Mouse (Mus musculus) myocyte (in vitro differentiated cells): ENCODE data around the gene Ddb1.
A peak's percentile ranks its signal among the peaks of the same experiment; 100 is the strongest.

Experiments
- CEBPB ChIP-seq: IDR thresholded peaks from 2 replicates; pipeline ENCODE4 v1.6.1; 2011; ENCODE audit warnings: mild to moderate bottlenecking, moderate library complexity; ENCODE audit not compliant: poor library complexity, insufficient read depth, severe bottlenecking
- E2F4 ChIP-seq: IDR thresholded peaks from one replicate; pipeline ENCODE4 v1.6.1; 2011; ENCODE audit warnings: mild to moderate bottlenecking, control low read depth, moderate library complexity; ENCODE audit not compliant: insufficient read depth
- MYOD1 ChIP-seq, 3 experiments: IDR thresholded peaks; one replicate each; pipeline ENCODE4 v1.6.1; 2011; ENCODE audit warnings: control low read depth in 2 of 3, low read depth in 2 of 3, mild to moderate bottlenecking in 2 of 3, moderate library complexity in 1 of 3; ENCODE audit not compliant: insufficient read length in 2 of 3, control insufficient read depth in 1 of 3
- POLR2A ChIP-seq: IDR thresholded peaks from one replicate; pipeline ENCODE4 v1.6.1; 2011; ENCODE audit warnings: low read depth, mild to moderate bottlenecking, control low read depth, moderate library complexity; ENCODE audit not compliant: insufficient read length
- REST ChIP-seq: IDR thresholded peaks from one replicate; pipeline ENCODE4 v1.6.1; 2011; ENCODE audit warnings: mild to moderate bottlenecking, control low read depth, moderate library complexity; ENCODE audit not compliant: insufficient read depth, insufficient read length
- SRF ChIP-seq: IDR thresholded peaks from one replicate; pipeline ENCODE4 v1.6.1; 2011; ENCODE audit warnings: low read depth; ENCODE audit not compliant: control insufficient read depth, insufficient read length
- TCF12 ChIP-seq: IDR thresholded peaks from one replicate; pipeline ENCODE4 v1.6.1; 2011; ENCODE audit warnings: mild to moderate bottlenecking, control low read depth; ENCODE audit not compliant: poor library complexity, insufficient read depth, severe bottlenecking
- USF1 ChIP-seq: IDR thresholded peaks from one replicate; pipeline ENCODE4 v1.6.1; 2011; ENCODE audit warnings: low read depth, mild to moderate bottlenecking, control low read depth, moderate library complexity

DNA sequence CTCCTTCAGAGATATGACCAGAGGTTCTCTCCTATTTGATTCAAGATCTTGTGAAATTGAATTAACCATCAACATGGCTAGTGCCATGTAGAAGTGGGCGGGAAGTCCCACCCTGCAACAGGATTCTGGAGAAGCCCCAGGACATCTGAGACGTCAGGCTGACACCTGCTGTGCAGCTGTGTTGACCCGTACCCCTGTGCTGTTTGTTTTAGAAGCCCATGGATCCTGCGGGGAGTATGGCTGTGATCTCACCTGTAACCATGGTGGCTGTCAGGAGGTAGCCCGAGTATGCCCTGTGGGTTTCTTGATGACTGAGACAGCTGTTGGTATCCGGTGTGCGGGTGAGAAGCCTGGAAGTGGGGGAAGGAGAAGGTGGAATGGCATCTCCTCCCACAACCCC, 32.7 kb downstream of the Ddb1 start:
- TF ChIP-seq POLR2A = no peak
- TF ChIP-seq SRF = no peak
- TF ChIP-seq TCF12 = peak; percentile 25
- no peak for TF ChIP-seq E2F4
- TF ChIP-seq MYOD1 (IDR thresholded peaks at IDR 0.05; ENCODE audit: control insufficient read depth in 1 of 3, insufficient read length in 2 of 3, low read depth in 2 of 3) = peak in 2 of 3 experiments; percentile 53 to 76
- TF ChIP-seq CEBPB = no peak
- no peak for TF ChIP-seq REST
- no peak for TF ChIP-seq USF1
